Mouse (Mus musculus) cerebral cortex, adult 2 months (tissue): ENCODE results near the gene Brd9.

Experiments used
- WGBS: fragments of 180-500 bp; shearing (Covaris S2); methylation state at CpG from one replicate; pipeline ENCODE4 v1.1.7; 2018; 5-methylcytosine and 5-hydroxymethylcytosine counted together

Brd9 gene

DNA sequence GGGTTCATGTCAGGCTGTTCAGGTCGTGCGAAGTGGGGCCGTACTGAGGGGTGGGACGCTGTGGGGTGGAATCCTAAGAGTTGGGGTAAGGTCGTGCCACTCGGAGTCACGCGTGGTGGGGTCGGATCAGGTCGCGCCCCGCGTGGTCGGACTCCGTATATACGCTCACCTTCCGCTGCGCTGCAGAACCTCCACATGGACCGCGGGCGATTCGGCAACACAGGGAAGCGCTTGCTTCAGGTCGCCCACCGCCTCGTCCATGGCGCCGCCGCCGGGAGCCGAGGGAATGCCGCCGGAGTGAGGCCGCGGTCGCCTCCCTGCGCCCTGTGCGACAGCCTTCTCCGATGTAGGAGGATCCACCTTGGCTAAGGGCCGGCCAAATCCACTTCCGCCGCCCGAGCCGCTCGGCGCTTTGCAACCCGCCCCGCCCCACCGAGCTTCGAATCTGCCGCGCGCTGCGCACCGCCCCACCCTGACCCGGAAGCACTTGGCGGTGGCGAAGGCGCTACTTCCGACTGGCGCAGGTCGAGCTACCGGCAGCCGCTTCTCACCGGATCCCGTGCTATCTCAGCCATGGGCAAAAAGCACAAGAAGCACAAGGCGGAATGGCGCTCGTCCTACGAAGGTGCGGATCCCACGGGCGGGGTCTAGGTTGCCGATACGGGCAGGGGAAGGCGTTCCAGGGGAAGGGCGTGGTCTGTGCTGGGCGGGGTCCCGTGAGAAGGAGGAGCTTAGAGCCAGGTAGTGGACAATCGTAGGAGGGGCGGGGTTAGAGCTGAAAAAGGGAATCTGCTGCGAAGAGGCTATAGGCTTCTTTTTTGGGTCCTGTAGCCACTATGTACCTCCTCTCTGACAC lies at the start of gene Brd9, which contains the start of gene Trip13:
Gene Brd9, plus strand, starts transcription at position 491 of the 856 bp plus-strand sequence.
Gene Trip13, minus strand, starts transcription at position 464 of the 856 bp plus-strand sequence.
- WGBS: 1% methylated on average over 81 of the region's 82 CpGs

GRCm38 (mm10) chr13:73892493-73893178 lies 45.0 kb upstream of the Brd9 start:
- 66% methylated on average over 6 of the region's 6 CpGs for WGBS

- WGBS: 79% methylated on average over 3 of the region's 3 CpGs
Observed at GRCm38 (mm10) chr13:73897561-73897960, 40.0 kb upstream of the Brd9 start.

- WGBS: 44% methylated on average over 5 of the region's 5 CpGs
Observed at GRCm38 (mm10) chr13:73907136-73907535, 30.5 kb upstream of the Brd9 start.

- 63% methylated on average over 2 of the region's 2 CpGs for WGBS
Observed at GRCm38 (mm10) chr13:73907683-73908412, 29.8 kb upstream of the Brd9 start.

GRCm38 (mm10) chr13:73913066-73913465 lies 24.5 kb upstream of the Brd9 start:
- WGBS: 86% methylated on average over 4 of the region's 4 CpGs

DNA sequence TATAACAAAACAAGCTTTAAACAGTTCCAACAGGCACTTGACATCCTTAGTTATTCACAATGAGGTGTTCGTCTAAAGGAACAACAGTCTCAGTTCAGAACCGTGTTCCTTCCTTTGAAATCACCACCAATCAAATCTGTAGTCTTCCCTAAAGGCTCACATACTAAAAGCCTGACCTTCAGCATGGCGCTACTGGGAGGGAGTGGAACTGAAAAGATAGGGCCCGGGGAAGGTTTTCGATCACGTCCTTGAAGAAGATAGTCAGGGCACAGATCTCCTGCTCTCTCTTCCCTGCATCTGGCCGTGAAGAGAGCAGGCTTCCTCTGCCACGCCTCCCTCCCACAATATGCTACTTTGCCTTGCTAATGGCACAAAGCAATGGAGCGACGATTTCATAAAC lies 5.4 kb upstream of the Brd9 start:
- 88% methylated on average over 10 of the region's 10 CpGs for WGBS

GRCm38 (mm10) chr13:73936938-73937320 lies 682 bp upstream of the Brd9 start:
- 15% methylated on average over 5 of the region's 5 CpGs for WGBS

- WGBS: 14% methylated on average over 13 of the region's 13 CpGs
Observed at GRCm38 (mm10) chr13:73938177-73938560, 558 bp downstream of the Brd9 start.

DNA sequence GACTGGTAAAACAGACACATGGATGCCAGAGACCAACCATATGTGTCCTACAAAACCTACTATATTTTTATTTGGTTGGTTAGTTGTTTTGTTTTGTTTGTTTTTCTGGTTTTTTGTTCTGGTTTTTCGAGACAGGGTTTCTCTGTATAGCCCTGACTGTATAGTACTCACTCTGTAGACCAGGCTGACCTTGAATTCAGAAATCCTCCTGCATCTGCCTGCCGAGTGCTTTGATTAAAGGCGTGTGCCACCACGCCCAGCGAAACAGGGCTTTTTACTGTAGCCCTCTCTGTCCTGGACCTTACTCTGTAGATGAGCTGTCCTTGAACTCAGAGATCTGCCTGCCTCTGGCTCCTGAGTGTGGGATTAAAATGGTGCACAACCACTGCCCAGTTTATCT lies 1.5 kb downstream of the Brd9 start:
- WGBS: 95% methylated on average over 5 of the region's 5 CpGs

DNA sequence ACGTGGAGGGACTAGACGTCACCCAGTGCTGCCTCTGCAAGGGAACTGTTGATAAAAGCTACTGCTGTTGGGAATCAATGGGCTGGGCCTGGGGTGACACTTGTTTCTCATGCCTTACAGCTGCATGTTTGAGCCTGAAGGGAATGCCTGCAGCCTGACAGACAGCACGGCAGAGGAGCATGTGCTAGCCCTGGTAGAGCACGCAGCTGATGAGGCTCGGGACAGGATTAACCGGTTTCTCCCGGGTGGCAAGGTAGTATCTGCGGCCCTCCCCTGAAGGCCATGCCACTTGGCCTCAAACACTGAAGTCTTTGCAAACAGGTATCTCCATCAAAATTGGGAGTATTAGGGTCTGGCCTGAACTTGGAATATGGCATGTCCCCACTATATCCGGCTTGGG lies 7.0 kb downstream of the Brd9 start:
- 96% methylated on average over 9 of the region's 9 CpGs for WGBS

DNA sequence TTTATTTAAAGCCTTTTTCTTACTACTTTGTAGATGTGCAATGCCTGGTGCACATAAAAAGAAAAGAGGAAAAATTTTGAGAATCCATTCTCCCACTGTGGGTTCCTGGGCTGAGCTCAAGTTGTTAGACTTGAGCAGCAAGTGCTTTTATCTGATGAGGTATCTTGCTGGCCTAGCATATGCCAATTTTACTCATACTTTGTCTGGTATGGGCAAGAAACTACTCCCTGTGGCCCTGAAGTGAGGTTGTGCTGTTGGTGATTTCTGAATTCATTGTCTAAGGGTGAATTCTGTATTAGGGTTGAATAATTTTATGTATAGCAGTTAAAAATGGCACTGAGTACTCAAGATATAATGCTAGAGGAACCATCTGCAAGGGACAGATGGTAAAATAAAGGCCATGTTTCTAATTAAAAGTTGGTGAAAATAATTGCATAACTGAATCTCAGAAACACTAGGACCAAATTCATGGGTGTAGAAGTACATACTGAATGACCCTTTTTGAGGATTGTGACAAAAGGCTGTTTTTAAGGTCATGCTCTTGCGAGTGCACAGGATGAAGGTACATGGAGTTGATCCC lies 16.0 kb downstream of the Brd9 start:
- 78% methylated on average over 1 of the region's 1 CpGs for WGBS

DNA sequence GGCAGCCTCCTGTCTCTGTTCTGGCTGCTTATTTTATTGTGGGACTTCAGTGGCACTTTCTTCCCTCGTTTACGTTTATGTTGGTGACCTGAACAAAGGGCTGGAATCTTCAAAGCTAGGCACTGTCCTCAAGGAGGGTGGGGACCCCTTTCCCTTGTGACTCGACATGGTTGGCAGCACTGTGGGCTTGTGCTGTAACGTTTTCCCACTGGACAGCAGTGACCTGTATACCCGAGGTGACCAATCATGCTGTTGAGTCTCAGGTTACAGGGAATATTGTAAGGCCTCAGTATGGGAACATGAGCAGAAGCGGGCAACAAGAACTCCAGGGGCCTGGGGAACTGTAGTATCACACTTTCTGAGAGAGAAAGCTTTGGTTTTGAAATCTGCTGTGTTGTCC lies 17.1 kb downstream of the Brd9 start:
- WGBS: 75% methylated on average over 6 of the region's 6 CpGs

- WGBS: 84% methylated on average over 5 of the region's 5 CpGs
Observed at GRCm38 (mm10) chr13:73955531-73955930, 17.9 kb downstream of the Brd9 start.

- WGBS: 56% methylated on average over 10 of the region's 10 CpGs
Observed at GRCm38 (mm10) chr13:73960117-73960652, 22.6 kb downstream of the Brd9 start.

GRCm38 (mm10) chr13:73961177-73961576 lies 23.6 kb downstream of the Brd9 start:
- WGBS: 65% methylated on average over 4 of the region's 4 CpGs

DNA sequence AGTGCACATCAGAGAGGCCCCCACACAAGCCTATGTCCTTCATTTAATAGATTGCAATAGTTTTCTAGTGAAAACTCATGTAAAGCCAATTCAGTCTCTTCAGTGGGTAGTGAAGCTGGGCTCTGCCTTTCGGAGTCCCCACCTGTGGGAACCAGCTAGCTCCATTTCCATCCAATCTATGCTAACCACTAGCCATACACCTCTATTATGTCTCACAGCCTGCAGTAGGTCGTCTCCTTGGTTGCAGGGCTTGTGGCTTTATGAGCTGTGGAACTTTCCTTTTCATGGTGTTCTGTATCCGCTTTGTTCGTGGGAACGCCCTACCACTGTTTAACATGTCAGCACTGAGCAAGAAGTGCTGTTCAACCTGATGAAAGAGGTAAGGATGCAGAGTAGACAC lies 25.9 kb downstream of the Brd9 start, which contains the start of gene Zdhhc11:
Gene Zdhhc11, plus strand, starts transcription at position 301 of the 400 bp plus-strand sequence.
- 92% methylated on average over 5 of the region's 5 CpGs for WGBS

- WGBS: 36% methylated on average over 12 of the region's 12 CpGs
Observed at GRCm38 (mm10) chr13:73970545-73971448, 33.2 kb downstream of the Brd9 start.

DNA sequence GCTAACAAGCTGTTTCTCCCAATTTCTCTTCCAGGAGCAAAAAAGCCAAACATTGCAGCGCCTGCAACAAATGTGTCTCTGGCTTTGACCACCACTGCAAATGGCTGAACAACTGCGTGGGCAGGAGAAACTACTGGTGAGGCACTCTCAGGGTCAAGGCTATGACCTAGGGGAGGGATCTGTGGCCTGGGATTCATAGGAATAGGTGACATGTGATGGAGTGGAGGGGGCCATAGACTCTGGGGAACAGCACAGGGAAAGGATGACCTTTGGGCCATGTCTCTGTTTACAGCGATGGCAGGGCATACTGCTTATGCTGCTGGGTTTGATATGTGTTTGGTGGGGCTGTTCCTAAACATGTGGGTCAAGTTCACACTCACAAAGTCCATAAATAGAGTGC lies 36.9 kb downstream of the Brd9 start:
- 93% methylated on average over 3 of the region's 3 CpGs for WGBS

- 99% methylated on average over 5 of the region's 5 CpGs for WGBS
Observed at GRCm38 (mm10) chr13:73976935-73977334, 39.3 kb downstream of the Brd9 start.
